Mouse (Mus musculus) embryonic fibroblast, embryonic 13.5 days (primary cell): Measurements from ENCODE around the gene Wnt2b. TPM values are rescaled to one million over a fixed set of nuclear protein-coding genes. Genes with fewer than 3 reads are reported as not detected.
A peak's percentile ranks its signal among the peaks of the same experiment; 100 is the strongest.

Experiments used
- H3K27ac ChIP-seq: 2 replicates; pipeline ENCODE4 v1.5.1; 2012; ENCODE audit warnings: low read length, control low read depth, inconsistent platforms; ENCODE audit not compliant: insufficient read depth
- H3K4me1 ChIP-seq: 2 replicates; pipeline ENCODE4 v1.6.1; 2011; ENCODE audit warnings: low read length; ENCODE audit not compliant: control insufficient read depth, insufficient read depth
- H3K4me3 ChIP-seq: 2 replicates; pipeline ENCODE4 v1.5.1; 2011; ENCODE audit warnings: mild to moderate bottlenecking, control low read depth, low read length; ENCODE audit not compliant: insufficient read depth
- CTCF ChIP-seq: IDR thresholded peaks from 2 replicates; pipeline ENCODE4 v1.5.1; 2011; ENCODE audit warnings: mild to moderate bottlenecking, control low read depth, low read length, moderate library complexity, borderline replicate concordance; ENCODE audit not compliant: insufficient read depth
- POLR2A ChIP-seq: IDR thresholded peaks from 2 replicates; pipeline ENCODE4 v1.6.1; 2011; ENCODE audit warnings: low read depth, mild to moderate bottlenecking, control low read depth, low read length, moderate library complexity
- polyA plus RNA-seq: library from polyadenylated mRNA; stranded (reverse); fragments of >200 nt; gene quantifications from 2 replicates; pipeline ENCODE4 v1.2.4, GENCODE M21; 2011; ENCODE audit warnings: low read depth; ENCODE audit not compliant: missing spikeins, insufficient read length

The Wnt2b gene
- polyA plus RNA-seq, 1 experiment = 2.5 TPM

- no peak for TF ChIP-seq CTCF
- TF ChIP-seq POLR2A = no peak
- peaks cover 34% of the 10 kb centered on the region for H3K4me1 ChIP-seq
- H3K27ac ChIP-seq = no peak overlapping the region
- no peak overlapping the region for H3K4me3 ChIP-seq
Observed at GRCm38 (mm10) chr3:104997563-104997962, 35.8 kb upstream of the Wnt2b start.

GRCm38 (mm10) chr3:104995707-104996106 lies 34.0 kb upstream of the Wnt2b start:
- TF ChIP-seq POLR2A (no peak), CTCF (no peak)
- H3K27ac ChIP-seq = peak overlapping the region; percentile 9; the same call in 1 of the 2 replicates
- no peak overlapping the region for H3K4me3 ChIP-seq
- peaks cover 25% of the 10 kb centered on the region for H3K4me1 ChIP-seq

- no peak for TF ChIP-seq POLR2A
- Histone ChIP-seq H3K27ac (peak overlapping the region; percentile 89), H3K4me1 (peaks cover 18% of the 10 kb centered on the region), H3K4me3 (no peak overlapping the region)
Observed at GRCm38 (mm10) chr3:104994415-104994841, 32.7 kb upstream of the Wnt2b start.

- TF ChIP-seq CTCF (no peak), POLR2A (no peak)
- peak overlapping the region; percentile 89 for H3K27ac ChIP-seq
- H3K4me1 ChIP-seq = peaks cover 18% of the 10 kb centered on the region
Observed at GRCm38 (mm10) chr3:104993800-104994199, 32.1 kb upstream of the Wnt2b start.

GRCm38 (mm10) chr3:104992709-104993388 lies 31.1 kb upstream of the Wnt2b start:
- Histone ChIP-seq H3K4me1 (peaks cover 18% of the 10 kb centered on the region), H3K27ac (peak overlapping the region; percentile 16), H3K4me3 (no peak overlapping the region)
- TF ChIP-seq CTCF (peak; percentile 89), POLR2A (no peak)

More at GRCm38 (mm10) chr3:104993800-104994199, 32.1 kb upstream of the Wnt2b start:
- H3K4me3 ChIP-seq = no peak overlapping the region

GRCm38 (mm10) chr3:104991703-104992102 lies 30.0 kb upstream of the Wnt2b start:
- TF ChIP-seq POLR2A = no peak
- TF ChIP-seq CTCF = no peak
- Histone ChIP-seq H3K27ac (no peak overlapping the region), H3K4me3 (no peak overlapping the region), H3K4me1 (peaks cover 18% of the 10 kb centered on the region)

GRCm38 (mm10) chr3:104987884-104988283 lies 26.2 kb upstream of the Wnt2b start:
- H3K4me3 ChIP-seq = no peak overlapping the region
- H3K4me1 ChIP-seq = peaks cover under 1% of the 10 kb centered on the region; the same call in 1 of the 2 replicates
- TF ChIP-seq POLR2A (no peak), CTCF (no peak)
- no peak overlapping the region for H3K27ac ChIP-seq

- no peak for TF ChIP-seq CTCF
- TF ChIP-seq POLR2A = no peak
- no peak overlapping the region for H3K4me3 ChIP-seq
- no peak overlapping the region for H3K27ac ChIP-seq
- H3K4me1 ChIP-seq = no peaks in the 10 kb centered on the region
Observed at GRCm38 (mm10) chr3:104979735-104980134, 18.0 kb upstream of the Wnt2b start.

GRCm38 (mm10) chr3:104967548-104968300 lies 6.0 kb upstream of the Wnt2b start:
- Histone ChIP-seq H3K27ac (no peak overlapping the region; the same call in 1 of the 2 replicates), H3K4me3 (peak overlapping the region; percentile 47), H3K4me1 (no peaks in the 10 kb centered on the region)
- peak; percentile 57 for TF ChIP-seq CTCF
- peak; percentile 69 for TF ChIP-seq POLR2A
